Mouse (Mus musculus): ENCODE measurements around the gene Myo1d. TPM values are rescaled to one million over a fixed set of nuclear protein-coding genes. Genes with fewer than 3 reads are reported as not detected.

Myo1d gene
- polyA plus RNA-seq, 1 experiment from 2014 or later, result 26.4 TPM

- H3K4me3 ChIP-seq (ENCODE audit: low read depth, low read length), result no peak overlapping the region
- TF ChIP-seq CTCF (IDR thresholded peaks at IDR 0.05) (no peak), EP300 (IDR thresholded peaks at IDR 0.05) (no peak)
- H3K4me2 ChIP-seq (replicated peaks; ENCODE audit: low read depth, low read length), result no peak overlapping the region
- H3K27me3 ChIP-seq (replicated peaks; ENCODE audit: insufficient read depth, low read length), result no peaks in the 10 kb centered on the region
- no peak overlapping the region for H3K9ac ChIP-seq (replicated peaks; ENCODE audit: low read depth)
- DNase-seq (ENCODE audit: low spot score), result no peak
- no peaks in the 10 kb centered on the region for H3K36me3 ChIP-seq (ENCODE audit: insufficient read depth, low read length)
- WGBS, result 60% methylated on average over 2 of the region's 2 CpGs
- no peaks in the 10 kb centered on the region for H3K9me3 ChIP-seq (ENCODE audit: low read length)
- ATAC-seq, result no peak
- H3K4me1 ChIP-seq (ENCODE audit: insufficient read depth, low read depth, low read length), result no peaks in the 10 kb centered on the region
- no peak overlapping the region for H3K27ac ChIP-seq (ENCODE audit: low read length)
Measured at GRCm38 (mm10) chr11:80546233-80546632, 233.6 kb downstream of the Myo1d start.

- DNase-seq (ENCODE audit: low spot score) (no peak), ATAC-seq (no peak)
- H3K4me2 ChIP-seq (replicated peaks; ENCODE audit: low read depth, low read length), result no peak overlapping the region
- H3K36me3 ChIP-seq (ENCODE audit: insufficient read depth, low read length), result no peaks in the 10 kb centered on the region
- H3K9me3 ChIP-seq (ENCODE audit: low read length), result no peaks in the 10 kb centered on the region
- 64% methylated on average over 4 of the region's 4 CpGs for WGBS
- no peaks in the 10 kb centered on the region for H3K4me1 ChIP-seq (ENCODE audit: insufficient read depth, low read depth, low read length)
- H3K4me3 ChIP-seq (ENCODE audit: low read depth, low read length), result no peak overlapping the region
- TF ChIP-seq CTCF (IDR thresholded peaks at IDR 0.05) (no peak), EP300 (IDR thresholded peaks at IDR 0.05) (no peak)
- H3K9ac ChIP-seq (replicated peaks; ENCODE audit: low read depth), result no peak overlapping the region
- H3K27ac ChIP-seq (ENCODE audit: low read length), result no peak overlapping the region
- no peaks in the 10 kb centered on the region for H3K27me3 ChIP-seq (replicated peaks; ENCODE audit: insufficient read depth, low read length)
Measured at GRCm38 (mm10) chr11:80539056-80539455, 240.8 kb downstream of the Myo1d start.

DNA sequence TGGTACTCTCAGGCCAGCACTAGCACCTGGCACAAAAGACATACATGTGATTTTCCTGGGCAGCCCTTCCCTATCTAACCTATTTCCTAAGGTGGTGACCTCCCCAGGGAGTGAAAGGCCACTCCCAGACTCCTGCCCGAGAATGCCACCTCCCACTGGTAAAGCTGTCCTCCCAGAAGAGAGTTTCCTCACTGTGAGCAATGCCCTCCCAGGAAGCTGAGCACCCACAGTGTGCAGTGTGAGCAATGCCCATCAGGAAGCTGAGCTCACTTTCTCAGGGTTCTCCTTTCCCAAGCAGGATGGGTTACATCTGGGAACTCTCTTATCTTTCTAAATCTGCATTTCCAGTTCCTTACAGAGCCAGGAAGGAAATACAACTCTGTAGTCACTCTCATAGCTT, 246.9 kb downstream of the Myo1d start:
- 30% methylated on average over 1 of the region's 1 CpGs for WGBS
- Histone ChIP-seq H3K4me1 (ENCODE audit: insufficient read depth, low read depth, low read length) (no peaks in the 10 kb centered on the region), H3K4me3 (ENCODE audit: low read depth, low read length) (no peak overlapping the region), H3K27ac (ENCODE audit: low read length) (no peak overlapping the region), H3K36me3 (ENCODE audit: insufficient read depth, low read length) (no peaks in the 10 kb centered on the region), H3K9ac (replicated peaks; ENCODE audit: low read depth) (no peak overlapping the region), H3K27me3 (replicated peaks; ENCODE audit: insufficient read depth, low read length) (no peaks in the 10 kb centered on the region), H3K4me2 (replicated peaks; ENCODE audit: low read depth, low read length) (no peak overlapping the region), H3K9me3 (ENCODE audit: low read length) (no peaks in the 10 kb centered on the region)
- DNase-seq (ENCODE audit: low spot score) (no peak), ATAC-seq (no peak)
- TF ChIP-seq EP300 (IDR thresholded peaks at IDR 0.05) (no peak), CTCF (IDR thresholded peaks at IDR 0.05) (no peak)

DNA sequence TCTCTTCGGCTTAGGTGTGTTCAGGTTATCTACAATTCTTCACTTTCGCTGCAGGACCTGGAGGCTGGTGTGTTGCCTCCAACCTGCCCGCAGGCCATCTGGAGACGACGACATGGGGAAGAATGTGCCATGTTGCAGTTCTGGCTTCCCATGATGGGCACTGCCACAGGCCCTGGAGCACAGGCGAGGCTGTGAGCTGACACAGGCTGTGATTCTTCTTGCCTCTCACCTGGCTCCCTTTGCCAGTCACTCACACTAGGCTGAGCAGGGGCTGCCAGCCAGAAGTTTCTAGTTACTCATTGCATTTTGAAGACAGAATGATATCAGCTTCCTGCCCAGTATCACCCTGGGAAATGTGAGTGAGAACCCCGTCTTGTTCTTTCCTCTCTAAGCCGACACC, 250.7 kb downstream of the Myo1d start:
- no peak for DNase-seq (ENCODE audit: low spot score)
- TF ChIP-seq EP300 (IDR thresholded peaks at IDR 0.05) (no peak), CTCF (IDR thresholded peaks at IDR 0.05) (no peak)
- Histone ChIP-seq H3K27ac (ENCODE audit: low read length) (no peak overlapping the region), H3K9ac (replicated peaks; ENCODE audit: low read depth) (no peak overlapping the region), H3K27me3 (replicated peaks; ENCODE audit: insufficient read depth, low read length) (no peaks in the 10 kb centered on the region), H3K9me3 (ENCODE audit: low read length) (no peaks in the 10 kb centered on the region), H3K4me2 (replicated peaks; ENCODE audit: low read depth, low read length) (no peak overlapping the region), H3K36me3 (ENCODE audit: insufficient read depth, low read length) (no peaks in the 10 kb centered on the region), H3K4me3 (ENCODE audit: low read depth, low read length) (no peak overlapping the region), H3K4me1 (ENCODE audit: insufficient read depth, low read depth, low read length) (no peaks in the 10 kb centered on the region)
- 83% methylated on average over 8 of the region's 8 CpGs for WGBS
- ATAC-seq, result no peak

DNA sequence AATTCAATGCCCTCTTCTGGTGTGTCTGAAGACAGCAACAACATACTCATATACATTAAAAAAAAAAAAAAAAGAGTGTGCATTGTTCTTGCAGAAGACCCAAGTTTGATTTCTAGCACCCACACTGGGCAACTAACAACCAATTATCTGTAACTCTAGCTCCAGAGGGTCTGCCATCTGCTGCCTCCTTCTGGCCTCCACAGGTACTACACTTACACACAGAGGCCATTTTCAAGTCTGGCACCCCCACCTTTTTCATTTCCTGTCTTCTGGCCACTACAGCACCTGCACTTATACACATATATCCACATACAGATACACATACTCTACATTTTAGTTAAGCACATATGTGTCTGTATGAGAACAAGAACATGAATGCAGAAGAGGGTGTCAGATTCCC, 252.1 kb downstream of the Myo1d start:
- no peak overlapping the region for H3K27ac ChIP-seq (ENCODE audit: low read length)
- TF ChIP-seq CTCF (IDR thresholded peaks at IDR 0.05) (peak; percentile 39), EP300 (IDR thresholded peaks at IDR 0.05) (no peak)
- 0 out of 2 replicates have a peak, but pooled peaks cover 3% of the 10 kb centered on the region for H3K4me1 ChIP-seq (ENCODE audit: insufficient read depth, low read depth, low read length)
- H3K4me3 ChIP-seq (ENCODE audit: low read depth, low read length), result no peak overlapping the region
- no peaks in the 10 kb centered on the region for H3K27me3 ChIP-seq (replicated peaks; ENCODE audit: insufficient read depth, low read length)
- no peaks in the 10 kb centered on the region for H3K9me3 ChIP-seq (ENCODE audit: low read length)
- H3K4me2 ChIP-seq (replicated peaks; ENCODE audit: low read depth, low read length), result no peak overlapping the region
- ATAC-seq (no peak), DNase-seq (ENCODE audit: low spot score) (no peak)
- no peak overlapping the region for H3K9ac ChIP-seq (replicated peaks; ENCODE audit: low read depth)
- H3K36me3 ChIP-seq (ENCODE audit: insufficient read depth, low read length), result no peaks in the 10 kb centered on the region

GRCm38 (mm10) chr11:80524213-80524612, 255.6 kb downstream of the Myo1d start:
- Histone ChIP-seq H3K4me3 (ENCODE audit: low read depth, low read length) (no peak overlapping the region), H3K4me2 (replicated peaks; ENCODE audit: low read depth, low read length) (no peak overlapping the region), H3K27ac (ENCODE audit: low read length) (no peak overlapping the region), H3K27me3 (replicated peaks; ENCODE audit: insufficient read depth, low read length) (no peaks in the 10 kb centered on the region), H3K36me3 (ENCODE audit: insufficient read depth, low read length) (no peaks in the 10 kb centered on the region), H3K9me3 (ENCODE audit: low read length) (no peaks in the 10 kb centered on the region), H3K9ac (replicated peaks; ENCODE audit: low read depth) (no peak overlapping the region), H3K4me1 (ENCODE audit: insufficient read depth, low read depth, low read length) (0 out of 2 replicates have a peak, but pooled peaks cover 3% of the 10 kb centered on the region)
- no peak for TF ChIP-seq EP300 (IDR thresholded peaks at IDR 0.05)
- TF ChIP-seq CTCF (IDR thresholded peaks at IDR 0.05), result no peak
- ATAC-seq, result no peak
- WGBS, result 87% methylated on average over 5 of the region's 5 CpGs
- DNase-seq (ENCODE audit: low spot score), result no peak

DNA sequence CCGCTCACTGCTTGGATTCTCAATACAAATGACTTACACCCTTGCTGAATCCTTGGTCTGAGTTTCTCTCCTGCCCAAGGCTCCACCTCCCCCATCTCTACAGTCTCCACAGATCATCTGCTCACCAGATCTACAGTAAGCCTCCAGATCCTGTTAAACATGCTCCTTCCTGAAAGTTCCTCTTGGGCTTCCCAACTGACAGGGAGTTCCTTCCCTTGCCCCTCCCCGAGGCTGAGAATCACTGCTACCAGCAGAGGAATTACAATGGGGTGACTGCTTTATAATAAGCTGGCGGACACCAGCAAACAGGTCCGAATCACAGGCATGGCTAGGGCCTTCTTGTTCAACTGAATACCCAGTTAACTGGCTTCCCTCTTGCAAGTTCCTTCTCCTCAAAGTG, 256.4 kb downstream of the Myo1d start:
- no peaks in the 10 kb centered on the region for H3K36me3 ChIP-seq (ENCODE audit: insufficient read depth, low read length)
- H3K4me3 ChIP-seq (ENCODE audit: low read depth, low read length), result no peak overlapping the region
- 0 out of 2 replicates have a peak, but pooled peaks have one; percentile 35 for ATAC-seq
- H3K9me3 ChIP-seq (ENCODE audit: low read length), result no peaks in the 10 kb centered on the region
- no peak overlapping the region for H3K4me2 ChIP-seq (replicated peaks; ENCODE audit: low read depth, low read length)
- 0 out of 2 replicates have a peak, but pooled peaks cover 3% of the 10 kb centered on the region for H3K4me1 ChIP-seq (ENCODE audit: insufficient read depth, low read depth, low read length)
- H3K27ac ChIP-seq (ENCODE audit: low read length), result 0 out of 2 replicates have a peak overlapping the region, but pooled peaks have one; percentile 51
- TF ChIP-seq CTCF (IDR thresholded peaks at IDR 0.05) (no peak), EP300 (IDR thresholded peaks at IDR 0.05) (no peak)
- 61% methylated on average over 4 of the region's 4 CpGs for WGBS
- peak; percentile 11 for DNase-seq (ENCODE audit: low spot score)
- no peaks in the 10 kb centered on the region for H3K27me3 ChIP-seq (replicated peaks; ENCODE audit: insufficient read depth, low read length)
- H3K9ac ChIP-seq (replicated peaks; ENCODE audit: low read depth), result no peak overlapping the region
